Mouse (Mus musculus): ENCODE results near the gene Slc38a2.

Slc38a2 gene

DNA sequence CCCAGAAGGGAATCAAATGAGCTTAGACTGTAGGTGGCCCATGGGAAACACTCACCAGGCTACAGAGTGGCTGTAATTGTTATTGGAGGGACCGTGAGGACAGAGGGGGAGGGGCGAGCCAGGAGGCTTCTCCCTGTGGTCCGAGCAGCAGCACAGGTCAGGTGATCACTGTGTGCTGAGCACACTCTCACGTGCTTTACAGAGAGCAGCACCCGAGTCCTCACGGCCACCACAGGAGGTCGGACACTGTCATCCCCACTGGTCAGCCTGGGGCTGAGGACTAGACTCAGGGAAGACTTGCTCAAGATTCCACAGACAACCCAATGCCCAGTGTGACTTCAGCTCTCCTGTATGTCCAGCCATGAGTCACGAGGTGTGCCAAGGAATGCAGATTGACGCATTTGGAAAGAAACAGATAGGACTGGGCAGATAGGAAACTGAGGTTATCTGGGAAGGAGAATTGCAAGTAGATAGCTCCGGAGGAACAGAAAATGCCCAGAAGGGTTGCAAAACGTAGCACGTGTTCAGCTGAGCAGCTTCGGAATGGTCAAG, 38.9 kb downstream of the Slc38a2 start:
- DNase-seq: no peak

DNA sequence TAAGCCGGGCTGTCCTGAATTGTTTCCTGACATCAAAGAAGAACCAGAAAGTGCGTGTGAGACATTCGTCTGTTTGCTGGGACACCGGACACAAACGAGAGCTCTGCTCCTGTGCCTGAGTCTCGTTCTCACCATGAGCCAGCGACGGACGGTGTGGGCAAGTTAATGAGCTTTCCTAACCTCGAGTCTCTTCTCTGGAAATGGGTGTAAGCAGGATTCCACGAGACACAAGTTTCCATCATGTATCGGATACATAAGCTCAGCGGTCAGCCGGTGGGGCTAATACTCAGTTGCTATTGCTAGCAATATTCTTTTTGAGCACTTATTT, 41.3 kb downstream of the Slc38a2 start:
- DNase-seq: no peak

DNA sequence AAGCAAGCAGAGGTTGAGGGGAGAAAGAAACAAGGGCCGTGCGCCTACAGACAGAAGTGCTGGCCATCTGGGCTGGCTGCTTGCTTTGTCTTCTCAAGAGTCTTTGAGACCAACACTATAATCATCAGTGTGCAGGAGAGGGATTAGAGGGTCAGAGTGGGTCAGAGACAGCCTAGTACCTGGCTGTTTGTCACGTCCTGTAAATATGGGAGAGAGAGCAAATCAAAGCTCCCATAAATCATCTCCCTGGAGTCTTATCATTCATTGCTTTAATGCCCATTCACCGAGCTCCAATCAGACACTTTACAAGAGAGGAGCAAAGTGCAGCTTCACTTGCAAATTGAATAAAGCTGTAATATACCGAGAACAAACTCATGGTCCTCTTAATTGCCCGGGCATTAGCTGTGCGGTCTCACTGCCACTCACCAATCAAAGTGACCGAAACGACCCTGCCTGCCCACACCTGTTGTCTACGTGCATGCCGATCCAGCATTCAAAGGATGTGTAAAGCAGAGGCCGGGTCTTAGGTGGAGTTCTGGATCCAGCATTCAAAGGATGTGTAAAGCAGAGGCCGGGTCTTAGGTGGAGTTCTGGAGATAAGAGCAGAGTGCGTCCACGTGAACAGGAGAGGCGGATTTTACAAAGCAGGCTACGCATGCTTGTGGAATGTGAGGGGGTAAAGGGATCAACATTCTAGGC, 41.8 kb downstream of the Slc38a2 start:
- no peak for DNase-seq

DNA sequence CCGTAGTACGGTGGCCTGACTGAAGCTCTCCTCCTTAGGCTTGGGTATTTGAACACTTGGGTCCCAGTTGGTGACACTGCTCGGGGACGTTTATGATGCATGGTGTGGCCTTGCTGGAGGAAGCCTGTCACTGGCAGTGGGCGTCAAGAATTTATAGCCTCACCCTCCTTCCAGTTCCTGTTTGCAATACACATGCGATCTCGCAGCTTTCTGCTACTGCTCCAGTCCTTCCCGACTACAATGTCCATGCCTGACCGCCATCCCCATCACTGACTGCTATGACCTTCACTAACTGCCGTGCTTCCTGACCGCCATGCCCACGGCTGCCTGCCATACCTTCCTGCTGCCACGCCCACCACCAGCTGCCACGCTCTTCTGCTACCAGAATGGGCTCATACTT, 44.0 kb downstream of the Slc38a2 start:
- DNase-seq: no peak

DNA sequence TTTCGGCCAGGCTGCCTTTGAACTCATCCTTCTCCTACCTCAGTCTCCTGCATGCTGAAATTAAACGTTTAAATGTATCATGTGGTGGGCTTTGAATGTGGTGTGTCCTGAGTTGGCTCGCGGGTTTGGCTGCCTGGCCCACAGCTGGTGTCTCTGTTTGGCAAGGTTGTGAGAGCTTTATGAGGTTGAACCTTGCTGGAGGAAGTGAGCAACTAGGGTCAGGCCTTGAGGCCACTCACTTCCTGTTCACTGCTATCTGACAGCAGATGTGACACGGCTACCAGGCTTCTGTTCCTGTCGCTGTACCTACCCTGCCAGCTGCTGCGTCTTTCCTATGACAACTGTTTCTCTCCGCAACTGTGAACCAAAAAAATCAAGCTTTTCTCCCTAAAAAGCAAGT, 44.8 kb downstream of the Slc38a2 start:
- no peak for DNase-seq

DNA sequence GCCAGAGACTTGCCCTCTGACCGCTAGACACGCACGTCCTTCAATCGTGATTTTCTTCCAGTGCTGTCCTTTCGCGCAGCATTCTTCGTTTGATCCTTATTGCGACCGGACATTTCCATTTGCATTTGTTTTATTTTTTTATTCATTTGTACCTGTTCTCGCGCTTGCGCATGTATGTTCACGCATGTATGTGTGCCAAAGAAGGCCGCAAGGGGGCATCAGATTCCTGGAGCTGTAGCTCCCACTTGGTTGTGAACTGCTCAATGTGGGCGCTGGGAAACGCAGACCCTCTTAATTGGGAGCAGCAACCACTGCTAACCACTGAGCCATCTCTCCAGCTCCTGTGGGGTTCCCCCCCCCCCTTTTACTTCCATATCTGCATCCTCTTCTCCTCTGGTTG, 46.5 kb downstream of the Slc38a2 start:
- DNase-seq: no peak

DNA sequence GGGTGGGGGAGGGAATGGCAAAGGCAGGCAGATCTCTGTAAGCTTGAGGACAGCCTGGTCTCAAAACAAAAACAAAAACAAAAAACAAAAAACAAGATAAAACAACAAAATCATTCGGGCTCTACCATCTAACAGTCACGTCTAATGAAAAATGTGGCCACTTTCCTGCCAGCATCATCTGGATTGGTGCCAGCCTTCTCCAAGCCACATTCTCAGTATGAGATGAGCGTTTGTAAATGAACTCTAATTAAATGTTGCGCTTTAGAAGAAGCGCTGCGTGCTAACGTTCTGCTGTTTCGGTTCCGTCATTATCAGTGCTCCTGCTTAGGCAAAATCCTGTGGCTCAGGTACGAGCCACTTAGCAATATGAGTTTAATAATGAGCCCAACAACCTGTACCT, 47.0 kb downstream of the Slc38a2 start:
- peak; percentile 36 to 61 for DNase-seq

DNA sequence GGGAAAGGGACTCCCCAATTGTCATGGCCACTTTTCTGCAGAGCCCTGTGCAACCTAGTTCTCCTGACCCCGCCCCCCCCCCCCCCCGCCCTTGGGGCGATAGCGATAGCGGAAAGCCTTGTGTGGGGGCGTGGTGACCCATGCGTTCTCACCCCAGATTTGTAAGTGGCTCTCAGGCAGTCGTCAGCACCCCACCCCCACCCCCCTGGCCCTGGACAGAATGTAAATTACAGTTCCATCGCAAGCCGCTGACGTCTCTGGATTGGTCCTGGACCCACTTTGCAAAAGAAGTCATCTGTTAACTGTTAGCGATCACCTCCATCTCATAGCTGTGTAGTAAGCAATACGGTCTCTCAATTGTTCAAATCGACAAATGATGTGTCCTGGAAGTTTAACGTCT, 52.2 kb downstream of the Slc38a2 start:
- no peak for DNase-seq

DNA sequence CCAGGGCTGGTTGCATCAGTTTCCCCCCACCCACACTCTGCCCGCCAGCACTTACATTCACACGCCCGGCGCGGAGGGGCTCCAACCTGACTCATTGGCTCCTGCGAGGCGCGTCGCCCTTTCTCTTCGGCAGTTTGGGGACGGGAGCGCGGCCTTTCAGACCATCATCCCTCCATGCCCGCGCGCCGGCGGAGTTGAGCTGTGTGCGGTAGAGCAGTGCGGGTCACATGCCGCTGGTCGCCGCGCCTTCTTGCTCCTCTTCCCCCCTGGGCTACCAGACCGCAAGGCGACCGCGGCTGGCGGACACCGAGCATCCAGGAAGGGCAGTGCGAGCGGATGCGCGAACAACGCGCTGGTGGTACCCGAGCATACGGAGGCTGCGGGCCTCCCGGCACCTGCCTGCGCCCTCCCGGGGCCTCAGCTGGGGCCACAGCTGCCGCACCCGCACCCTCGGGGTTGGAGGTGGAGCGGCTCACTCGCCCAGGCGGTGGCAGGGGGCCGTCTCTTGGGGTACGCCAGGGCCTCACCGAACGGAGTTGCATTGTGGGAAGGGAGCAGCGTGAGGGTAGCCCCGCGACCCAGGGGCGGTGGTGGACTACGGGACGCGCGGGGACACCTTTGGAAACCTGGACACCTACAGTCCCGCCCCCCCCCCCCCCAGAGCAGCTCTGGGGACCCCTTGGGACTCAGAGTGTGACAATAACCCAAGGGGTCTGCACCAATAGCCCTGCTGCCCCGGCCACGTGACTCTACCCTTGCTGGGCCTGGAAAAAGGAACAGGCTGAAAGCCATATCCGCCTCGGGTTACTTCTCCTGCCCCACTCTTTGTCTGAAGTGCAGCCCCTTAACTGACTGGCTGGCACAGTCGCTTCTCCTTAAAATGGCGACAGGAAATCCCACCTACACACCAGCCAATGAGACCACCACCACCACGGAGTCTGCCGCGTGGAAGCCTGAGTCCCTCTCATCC, 56.8 kb downstream of the Slc38a2 start, which contains the start of gene Slc38a1:
Slc38a1 (minus strand) TSS at position 478 of the 970 bp plus-strand sequence.
- peak; percentile 72 to 78 for DNase-seq

DNA sequence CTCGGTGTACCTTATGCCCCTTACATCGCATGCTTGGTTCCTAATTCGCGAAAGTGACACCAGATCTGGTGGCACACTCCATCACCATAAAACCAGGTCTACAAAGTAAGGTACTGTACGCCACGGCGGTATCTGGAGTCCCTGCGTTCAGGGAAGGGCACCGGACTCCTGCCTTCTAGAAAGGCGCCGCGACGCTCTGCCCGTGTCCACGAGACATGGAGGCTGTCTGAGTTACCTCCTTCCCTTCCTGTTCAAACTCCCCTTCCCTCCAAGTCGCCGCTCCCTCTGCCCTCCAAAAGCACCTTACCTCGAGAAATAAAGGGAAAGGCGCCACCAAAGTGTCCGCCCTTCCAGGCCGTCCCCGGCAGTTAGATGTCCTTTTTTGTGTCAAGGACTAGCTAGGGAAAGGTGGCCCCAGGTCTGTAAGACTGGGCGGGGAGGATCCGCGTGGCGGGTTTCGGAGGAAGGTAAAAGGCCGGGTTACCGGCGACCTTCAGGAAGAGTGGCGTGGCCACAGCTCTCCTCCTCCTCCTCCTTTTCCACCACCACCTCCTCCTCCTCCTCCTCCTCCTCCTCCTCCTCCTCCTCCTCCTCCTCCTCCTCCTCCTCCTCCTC, 57.6 kb downstream of the Slc38a2 start:
- DNase-seq: peak; percentile 61 to 62

DNA sequence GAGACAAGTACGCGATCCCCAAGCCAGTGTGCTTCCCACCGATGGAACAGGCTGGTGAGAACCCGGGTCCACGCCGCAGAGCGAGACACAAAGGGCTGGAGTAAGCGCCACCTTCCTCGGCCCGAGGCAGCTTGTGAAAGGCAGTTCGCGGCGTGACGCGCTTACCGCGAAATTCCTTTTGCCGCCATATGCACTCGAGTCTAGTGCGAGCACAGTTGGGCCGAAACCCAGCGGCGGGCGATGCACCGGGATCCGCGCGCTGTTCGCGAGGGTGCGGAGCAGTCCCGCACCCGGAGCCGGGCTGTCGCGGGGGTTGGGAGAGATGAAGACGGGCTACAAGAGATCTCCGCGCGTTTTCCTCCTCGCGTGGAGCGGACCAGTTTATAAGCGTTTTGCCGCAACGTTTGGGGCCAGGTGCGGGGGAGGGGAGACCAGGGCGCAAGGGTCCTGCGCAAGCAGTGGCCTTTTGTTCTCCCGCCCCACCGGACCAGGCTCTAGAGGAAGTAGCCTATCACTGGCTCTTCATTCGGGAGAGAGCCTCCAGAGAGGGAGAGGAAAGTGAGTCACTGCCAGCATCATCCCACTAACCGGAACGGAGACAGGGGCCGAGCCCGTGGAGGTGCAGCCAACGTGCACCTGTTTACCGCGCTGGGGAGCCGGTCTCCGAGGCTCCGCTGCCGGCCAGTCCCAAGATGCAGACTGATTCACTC, 58.3 kb downstream of the Slc38a2 start:
- peak; percentile 84 to 86 for DNase-seq

DNA sequence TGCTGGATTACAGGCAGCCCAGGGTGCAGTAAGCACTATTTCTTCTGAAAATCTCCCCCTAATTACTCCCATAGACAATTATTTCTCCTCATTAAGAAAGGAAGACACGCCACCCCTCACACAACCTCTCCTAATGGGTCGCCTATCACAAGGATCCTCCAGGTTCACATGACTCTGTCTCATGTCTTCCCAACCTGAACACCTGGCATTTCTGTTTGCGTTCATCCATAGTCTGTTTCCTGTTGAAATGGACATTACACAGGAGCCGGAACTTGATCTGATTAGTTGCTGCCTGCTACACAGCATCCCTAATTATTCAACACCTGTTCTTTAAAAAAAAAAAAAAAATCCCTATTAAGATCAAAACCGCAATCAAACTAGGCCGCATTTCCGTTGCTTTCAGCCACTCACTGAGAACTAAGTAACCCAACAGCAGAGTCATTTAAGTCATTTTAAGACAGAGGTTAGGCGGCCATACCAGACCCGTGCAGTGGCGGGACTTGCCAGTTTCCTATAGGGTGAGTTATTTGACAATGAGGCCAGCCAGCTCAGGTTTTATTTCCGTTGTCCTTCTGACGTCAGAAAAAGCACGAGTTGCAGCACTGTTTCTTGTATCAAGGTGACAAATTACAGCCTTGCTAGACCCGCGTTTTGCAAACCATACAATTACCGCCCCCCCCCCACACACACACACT, 59.1 kb downstream of the Slc38a2 start:
- peak; percentile 44 to 47 for DNase-seq

DNA sequence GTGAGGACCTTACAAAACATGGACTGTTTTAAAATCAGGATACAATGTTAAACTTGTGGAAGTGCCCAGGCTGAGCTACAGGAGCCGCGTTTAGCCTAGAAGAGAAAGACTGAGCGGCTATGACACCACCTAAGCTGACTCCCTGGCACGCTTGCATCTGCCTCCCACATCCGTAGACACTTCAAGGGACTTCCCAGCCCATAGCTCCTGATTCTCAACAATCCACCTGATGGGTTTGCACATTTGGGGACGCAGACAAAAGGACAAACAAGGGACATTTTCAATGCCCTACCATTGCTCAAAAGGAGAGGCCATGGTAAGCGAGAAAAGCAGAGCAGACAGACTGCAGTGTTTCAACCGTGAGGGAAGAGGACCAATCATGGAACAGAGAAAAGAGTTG, 59.9 kb downstream of the Slc38a2 start:
- peak; percentile 38 to 41 for DNase-seq

DNA sequence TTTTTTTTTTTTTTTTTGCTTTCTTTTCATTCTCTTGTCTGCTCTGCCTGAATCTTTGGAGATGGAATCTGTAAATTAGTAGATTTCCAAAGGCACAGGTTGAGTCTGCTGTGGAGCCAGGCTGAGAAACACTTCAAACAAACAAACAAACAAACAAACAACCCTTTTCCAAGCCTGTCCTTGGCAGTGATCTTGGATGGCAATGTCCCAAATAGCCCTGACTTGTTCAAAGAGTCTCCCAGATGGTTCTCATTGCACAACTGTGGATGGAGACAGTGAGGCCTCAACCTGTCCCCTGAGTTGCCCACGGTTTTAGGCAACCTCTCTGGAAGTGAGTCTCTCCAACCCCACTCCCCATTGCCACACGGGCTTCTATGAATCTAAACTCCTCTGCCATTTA, 60.9 kb downstream of the Slc38a2 start:
- peak; percentile 29 to 49 for DNase-seq

DNA sequence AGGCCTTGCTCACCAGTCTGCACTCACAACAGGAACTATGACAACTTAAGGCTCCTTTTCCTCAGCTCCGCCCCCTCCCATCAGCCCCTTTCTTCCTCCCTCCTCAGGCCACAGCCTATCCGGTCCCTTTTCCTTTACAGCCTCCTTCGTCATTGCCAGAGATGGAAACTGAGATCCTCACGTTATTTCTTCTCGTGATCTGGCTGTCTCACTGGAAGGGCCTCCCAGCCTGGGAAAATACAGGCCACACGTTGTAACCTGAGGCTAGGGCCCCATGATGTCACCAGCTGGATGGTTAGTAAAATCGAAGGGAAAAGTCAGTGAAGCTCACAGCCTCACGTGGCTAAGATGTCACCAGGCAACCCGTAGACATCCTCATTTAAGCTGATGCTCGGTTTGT, 61.4 kb downstream of the Slc38a2 start:
- no peak for DNase-seq
